Mouse (Mus musculus) granulocyte monocyte progenitor cell, adult 5-6 weeks (primary cell): Measurements from ENCODE around the gene Mbtps1. TPM values are rescaled to one million over a fixed set of nuclear protein-coding genes. Genes with fewer than 3 reads are reported as not detected.

Experiments
- ATAC-seq: replicated peaks from 2 replicates; pipeline ENCODE4 v1.8.0; 2016; ENCODE audit warnings: mild to moderate bottlenecking, moderate TSS enrichment, inconsistent platforms; ENCODE audit not compliant: poor library complexity, severe bottlenecking
- total RNA-seq, 2 experiments: library from RNA; stranded (forward) in 1 of 2; stranded (reverse) in 1 of 2; fragments of 200-712, 200-1000 nt in 1 of 2; fragments of >200 nt in 1 of 2; fragmentation: Nextera tagmentation in 1 of 2; gene quantifications; 2 replicates each; pipeline ENCODE4 v1.2.3; 2014 to 2017

The Mbtps1 gene
- total RNA-seq, 2 experiments from 2014 or later, result 46.6 to 57.3 TPM

GRCm38 (mm10) chr8:119506106-119506505 lies 52.4 kb downstream of the Mbtps1 start:
- no peak for ATAC-seq

- no peak for ATAC-seq
Observed at GRCm38 (mm10) chr8:119505488-119505887, 53.0 kb downstream of the Mbtps1 start.

DNA sequence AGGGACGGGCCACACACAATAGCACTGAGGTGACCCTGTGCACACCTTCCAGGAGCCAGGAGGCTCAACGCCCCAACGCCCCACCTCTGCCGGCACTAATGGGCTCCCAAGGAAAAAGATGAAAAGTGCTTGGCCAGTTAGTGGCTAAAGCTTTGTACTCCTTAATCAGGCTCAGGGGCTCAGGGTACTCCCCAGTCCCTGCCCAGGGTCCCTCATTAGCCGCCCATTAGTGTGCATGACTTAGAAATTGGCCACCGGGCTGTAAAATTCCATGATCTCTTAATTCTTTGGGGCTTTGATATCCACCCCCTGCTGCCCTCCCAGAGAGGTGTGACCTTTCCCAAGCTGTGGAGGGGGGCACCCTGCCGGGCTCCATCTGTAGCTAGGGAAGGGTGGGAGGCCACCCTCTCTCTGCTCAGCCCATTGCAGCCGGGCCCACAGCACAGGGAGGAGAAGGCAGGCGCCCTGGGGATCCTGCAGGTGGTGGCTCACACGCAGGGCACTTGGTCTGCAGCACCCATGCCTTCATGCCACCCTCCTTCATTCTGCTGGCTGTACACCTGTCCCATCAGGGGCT lies 55.3 kb downstream of the Mbtps1 start:
- no peak for ATAC-seq

DNA sequence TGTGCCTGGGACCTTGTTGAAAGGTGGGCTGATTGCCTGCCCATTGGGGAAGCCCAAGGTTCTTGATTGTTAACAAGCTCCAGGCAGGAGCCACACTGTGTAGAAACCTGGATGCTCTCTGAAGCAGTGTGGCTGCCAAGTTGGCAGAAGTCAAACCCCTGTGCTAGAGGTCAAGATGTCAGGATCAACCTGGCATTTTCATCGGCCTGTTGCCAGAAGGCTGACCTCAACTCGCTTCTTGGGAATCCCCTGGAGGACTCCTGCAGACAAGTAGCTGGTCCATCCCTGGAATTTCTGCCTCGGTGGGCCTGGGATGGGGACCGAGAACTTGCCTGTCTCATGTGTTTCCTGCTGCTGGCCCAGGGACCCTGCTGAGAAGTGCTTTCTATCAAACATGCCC lies 56.4 kb downstream of the Mbtps1 start:
- ATAC-seq, result no peak

DNA sequence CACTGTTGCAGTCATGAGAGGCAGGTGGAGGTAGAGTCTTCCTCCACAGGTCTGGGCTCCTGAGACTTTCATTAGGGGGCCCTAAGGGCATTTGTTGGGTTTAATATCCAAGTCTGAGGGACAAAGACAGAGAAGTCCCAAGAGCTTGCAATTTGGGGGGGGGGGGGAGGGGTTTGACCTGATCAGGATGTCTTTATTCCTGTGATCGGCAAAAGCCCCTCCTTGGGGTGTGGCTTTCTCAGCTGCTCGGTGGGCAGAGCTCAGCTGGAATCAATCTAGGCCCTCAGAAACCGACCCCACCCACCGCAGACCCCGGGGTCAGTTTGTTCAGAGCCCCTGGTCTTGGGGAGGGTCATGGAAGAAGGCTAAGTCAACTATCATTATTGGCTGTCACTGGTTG lies 56.9 kb downstream of the Mbtps1 start, which contains the start of gene Slc38a8:
Slc38a8 (minus strand) TSS at position 101 of the 400 bp plus-strand sequence.
- no peak for ATAC-seq

GRCm38 (mm10) chr8:119499836-119500235 lies 58.7 kb downstream of the Mbtps1 start:
- no peak for ATAC-seq

DNA sequence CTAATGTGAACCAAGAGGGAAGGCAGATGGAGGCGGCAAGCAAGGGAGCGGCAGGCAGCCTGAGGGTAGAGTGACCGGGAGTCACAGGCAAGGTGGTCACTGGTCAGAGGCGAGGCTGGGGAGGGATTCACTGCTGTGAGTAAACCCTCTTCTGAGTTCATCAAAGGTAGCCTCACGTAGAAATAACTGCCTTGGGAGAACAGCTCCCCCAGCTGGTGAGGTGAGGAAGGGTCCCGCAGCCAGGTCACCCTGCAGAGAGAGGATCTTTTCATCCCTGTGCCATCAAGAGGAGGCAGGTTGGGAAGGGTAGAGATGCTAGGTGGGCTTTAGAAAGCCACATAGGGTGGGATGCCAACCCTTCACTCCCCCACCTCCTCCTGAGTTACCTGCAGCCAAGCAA lies 61.7 kb downstream of the Mbtps1 start:
- peak; percentile 59; the same call in 1 of the 2 replicates for ATAC-seq

DNA sequence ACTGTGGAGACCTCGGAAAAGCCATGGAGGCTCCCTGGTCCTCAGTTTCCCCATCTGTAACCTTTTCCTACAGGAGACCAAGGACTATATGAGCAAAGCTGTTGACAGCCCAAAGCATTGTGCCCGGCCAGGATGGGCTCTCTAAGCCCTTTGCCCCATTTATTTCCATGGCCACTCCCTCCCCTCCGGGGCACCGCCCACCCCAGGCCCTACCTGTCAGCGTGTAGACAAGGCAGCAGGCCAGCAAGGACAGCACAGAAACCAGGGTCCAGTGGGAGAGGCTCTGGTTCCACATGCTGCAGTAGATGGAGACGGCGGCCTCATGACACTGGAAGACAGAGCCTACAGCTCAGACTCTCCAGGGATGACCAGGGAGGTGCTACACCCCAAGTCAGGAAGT lies 71.4 kb downstream of the Mbtps1 start:
- ATAC-seq, result no peak

- ATAC-seq, result no peak
Observed at GRCm38 (mm10) chr8:119484145-119484896, 74.2 kb downstream of the Mbtps1 start.

GRCm38 (mm10) chr8:119478684-119479083 lies 79.9 kb downstream of the Mbtps1 start:
- ATAC-seq, result no peak

GRCm38 (mm10) chr8:119468091-119468490 lies 90.4 kb downstream of the Mbtps1 start:
- no peak for ATAC-seq

DNA sequence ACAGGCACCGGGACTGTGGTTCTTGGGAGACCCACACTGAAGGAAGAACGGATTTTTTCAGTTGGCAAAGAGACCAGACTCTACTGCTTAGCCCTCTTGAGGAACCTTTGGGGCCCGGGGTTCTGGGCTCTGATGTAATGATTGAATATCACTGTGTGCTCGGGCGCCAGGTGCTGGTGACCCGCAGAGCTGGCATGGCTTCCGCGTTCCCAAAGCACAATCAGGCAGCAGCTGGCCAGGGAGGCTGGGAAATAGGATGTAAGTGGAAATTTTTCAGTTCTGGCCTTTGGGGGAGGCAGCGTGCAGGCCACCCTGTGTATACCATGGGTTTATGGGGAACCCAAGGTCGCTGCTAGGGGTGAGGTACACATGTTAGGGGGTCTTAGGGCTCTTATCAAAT lies 91.7 kb downstream of the Mbtps1 start:
- ATAC-seq, result no peak

DNA sequence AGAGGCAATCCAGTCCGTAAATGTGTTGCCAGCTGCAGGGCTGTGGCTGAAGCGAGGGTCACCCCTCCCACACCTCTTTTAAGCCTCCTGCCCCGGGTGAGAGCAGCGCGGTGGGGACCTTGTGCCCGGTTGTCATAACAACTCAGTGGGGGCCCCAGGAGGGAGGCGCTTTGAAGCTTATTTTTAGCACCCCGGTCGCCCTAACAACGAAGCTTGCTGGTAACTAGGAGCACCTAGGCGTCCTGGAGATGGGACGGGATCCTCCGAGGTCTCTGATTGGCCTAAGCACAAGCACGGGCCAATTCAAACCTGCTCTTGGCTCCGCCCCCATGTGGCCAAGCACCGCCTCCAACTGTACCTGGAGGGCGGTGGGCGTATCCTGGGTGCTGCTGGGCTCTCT lies 92.4 kb downstream of the Mbtps1 start:
- ATAC-seq, result no peak

DNA sequence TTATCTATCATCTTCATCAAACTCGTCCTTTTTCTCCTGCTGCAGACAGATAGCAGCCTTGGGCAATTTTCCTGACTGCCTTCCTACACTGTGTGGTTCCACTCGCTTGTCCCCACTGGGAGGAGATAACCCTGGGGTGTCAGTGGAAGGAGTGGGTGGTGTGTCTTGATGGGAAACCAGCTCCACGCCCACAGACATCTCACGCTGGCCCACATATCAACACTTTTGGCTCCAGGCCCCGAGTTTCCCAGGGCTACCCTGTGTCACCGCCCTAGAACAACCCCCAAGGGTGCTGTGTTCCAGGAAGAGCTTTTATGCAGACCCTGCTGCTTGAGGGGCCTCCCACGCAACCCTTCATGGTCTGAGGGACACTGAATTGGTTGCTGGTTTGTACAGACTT lies 94.8 kb downstream of the Mbtps1 start:
- no peak for ATAC-seq

DNA sequence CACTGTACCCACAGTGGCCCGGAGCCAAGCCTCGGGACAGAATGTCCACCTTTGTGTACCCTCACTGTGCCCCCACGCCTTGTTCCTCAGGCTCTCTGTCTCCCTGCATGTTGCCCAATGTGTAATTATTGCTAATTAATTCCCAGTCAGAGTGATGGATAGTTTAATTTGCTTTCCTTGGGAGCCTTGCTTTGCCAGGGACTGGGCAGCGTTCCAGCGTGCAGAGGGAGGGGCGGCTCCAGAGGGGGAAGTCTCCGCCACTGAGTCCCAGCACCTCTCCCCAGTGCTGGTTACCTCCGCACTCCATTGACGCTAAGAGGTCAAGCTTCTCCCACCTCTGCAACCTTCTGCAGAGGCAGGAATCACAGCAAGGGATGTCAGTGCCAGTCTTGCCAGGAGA lies 97.2 kb downstream of the Mbtps1 start:
- no peak for ATAC-seq

GRCm38 (mm10) chr8:119459724-119460123 lies 98.8 kb downstream of the Mbtps1 start:
- no peak for ATAC-seq

Other genes with a start within 250 kb of the Mbtps1 start
- 128 and 172 TPM in 2 replicates for gene Hsbp1, start 214.2 kb downstream of the Mbtps1 start, total RNA-seq (2014; fragmentation: Nextera tagmentation)
- 97.7 and 102 TPM in 2 replicates for gene Hsbp1, start 214.2 kb downstream of the Mbtps1 start, total RNA-seq (2017)
- gene Mlycd, start 163.9 kb downstream of the Mbtps1 start, total RNA-seq (2014; fragmentation: Nextera tagmentation), result 15.5 and 17.4 TPM in 2 replicates
- 10.4 and 11.1 TPM in 2 replicates for gene Mlycd, start 163.9 kb downstream of the Mbtps1 start, total RNA-seq (2017)
- 1.0 and 4.3 TPM in 2 replicates for gene Osgin1, start 124.6 kb downstream of the Mbtps1 start, total RNA-seq (2014; fragmentation: Nextera tagmentation)
- gene Osgin1, start 124.6 kb downstream of the Mbtps1 start, total RNA-seq (2017), result 0.93 and 1.8 TPM in 2 replicates
- gene Necab2, start 112.0 kb downstream of the Mbtps1 start, total RNA-seq (2014; fragmentation: Nextera tagmentation), result not detected in 2 replicates
- gene Necab2, start 112.0 kb downstream of the Mbtps1 start, total RNA-seq (2017), result not detected in 2 replicates
- gene Slc38a8, start 57.0 kb downstream of the Mbtps1 start, total RNA-seq (2014; fragmentation: Nextera tagmentation), result not detected in 2 replicates
- gene Slc38a8, start 57.0 kb downstream of the Mbtps1 start, total RNA-seq (2017), result not detected in 2 replicates
- 23.8 and 29.1 TPM in 2 replicates for gene Hsdl1, start 16.4 kb upstream of the Mbtps1 start, total RNA-seq (2014; fragmentation: Nextera tagmentation)
- gene Hsdl1, start 16.4 kb upstream of the Mbtps1 start, total RNA-seq (2017), result 34.7 and 50.2 TPM in 2 replicates
- gene Dnaaf1, start 16.5 kb upstream of the Mbtps1 start, total RNA-seq (2014; fragmentation: Nextera tagmentation), result not detected in 2 replicates
- 0.13 TPM in 1 of 2 replicates, not detected in the other for gene Dnaaf1, start 16.5 kb upstream of the Mbtps1 start, total RNA-seq (2017)
- gene Taf1c, start 46.5 kb upstream of the Mbtps1 start, total RNA-seq (2014; fragmentation: Nextera tagmentation), result 3.0 and 13.8 TPM in 2 replicates
- 6.8 and 11.0 TPM in 2 replicates for gene Taf1c, start 46.5 kb upstream of the Mbtps1 start, total RNA-seq (2017)
- gene Adad2, start 54.0 kb upstream of the Mbtps1 start, total RNA-seq (2014; fragmentation: Nextera tagmentation), result not detected in 2 replicates
- not detected in 2 replicates for gene Adad2, start 54.0 kb upstream of the Mbtps1 start, total RNA-seq (2017)
- not detected in 2 replicates for gene Kcng4, start 76.9 kb upstream of the Mbtps1 start, total RNA-seq (2014; fragmentation: Nextera tagmentation)
- not detected in 2 replicates for gene Kcng4, start 76.9 kb upstream of the Mbtps1 start, total RNA-seq (2017)
- gene Wfdc1, start 107.6 kb upstream of the Mbtps1 start, total RNA-seq (2014; fragmentation: Nextera tagmentation), result not detected in 2 replicates
- not detected in 2 replicates for gene Wfdc1, start 107.6 kb upstream of the Mbtps1 start, total RNA-seq (2017)
- not detected in 2 replicates for gene Atp2c2, start 141.3 kb upstream of the Mbtps1 start, total RNA-seq (2014; fragmentation: Nextera tagmentation)
- gene Atp2c2, start 141.3 kb upstream of the Mbtps1 start, total RNA-seq (2017), result not detected in 2 replicates
- 7.5 and 11.2 TPM in 2 replicates for gene Tldc1, start 219.7 kb upstream of the Mbtps1 start, total RNA-seq (2014; fragmentation: Nextera tagmentation)
- 2.2 and 3.9 TPM in 2 replicates for gene Tldc1, start 219.7 kb upstream of the Mbtps1 start, total RNA-seq (2017)